Mouse (Mus musculus) heart, postnatal 0 days (tissue): ENCODE measurements around the gene Ddx46.

ENCODE experiments used
- CTCF ChIP-seq: IDR thresholded peaks from 2 replicates; pipeline ENCODE4 v1.5.1; 2016; ENCODE audit warnings: antibody characterized with exemption, control low read depth, low read depth
- EP300 ChIP-seq: IDR thresholded peaks from 2 replicates; pipeline ENCODE4 v1.6.1; 2016; ENCODE audit warnings: antibody characterized with exemption, low read depth

DNA sequence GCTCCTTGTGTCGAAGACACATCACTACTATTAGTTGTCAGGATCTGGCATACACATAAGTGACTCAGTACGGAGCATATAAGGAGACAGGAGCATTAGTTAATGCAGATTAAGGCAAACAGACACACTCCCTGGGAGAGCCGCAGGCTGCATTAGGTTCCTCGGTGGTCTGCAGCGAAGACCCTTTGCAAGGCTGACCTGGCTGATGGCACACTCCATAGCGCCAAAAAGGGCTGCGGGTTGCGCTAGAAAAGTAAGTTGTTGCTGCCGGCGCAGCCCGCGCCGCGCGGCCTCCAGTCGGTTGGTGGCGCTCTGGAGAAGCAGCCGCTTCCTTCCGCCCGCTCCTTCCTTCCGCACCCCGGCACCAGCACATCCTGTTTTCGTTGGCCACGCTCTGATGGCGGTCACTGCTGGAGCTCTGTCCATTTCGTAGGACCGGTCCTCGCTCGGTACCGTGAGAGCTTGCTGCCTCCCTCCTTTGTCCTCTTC, at the start of gene Ddx46:
- peak; percentile 76 for TF ChIP-seq CTCF
- TF ChIP-seq EP300, result peak; percentile 57; the same call in 1 of the 2 replicates
